Mouse (Mus musculus): ENCODE measurements around the gene Ephb3.

GRCm38 (mm10) chr16:21208001-21208565 lies 3.5 kb downstream of the Ephb3 start:
- TF ChIP-seq CHD2 (IDR thresholded peaks at IDR 0.05; ENCODE audit: low read depth, low read length) (no peak), MAFK (IDR thresholded peaks at IDR 0.05; ENCODE audit: insufficient read depth, low read depth, low read length) (no peak), HCFC1 (IDR thresholded peaks at IDR 0.05; ENCODE audit: borderline replicate concordance, insufficient read depth, low read length) (no peak), ZC3H11A (IDR thresholded peaks at IDR 0.05; ENCODE audit: borderline replicate concordance, low read depth, low read length) (no peak)

Measured in ES-E14 (cell line).